Mouse (Mus musculus) G1E (cell line): Measurements from ENCODE around the gene Bola2. TPM values are rescaled to one million over a fixed set of nuclear protein-coding genes. Genes with fewer than 3 reads are reported as not detected.

ENCODE experiments used
- ATAC-seq: 2 replicates; pipeline ENCODE4 v1.8.0; 2016; ENCODE audit warnings: mild to moderate bottlenecking; ENCODE audit not compliant: insufficient number of reproducible peaks, poor library complexity, low FRiP score, severe bottlenecking; ENCODE audit errors: extremely low read depth
- DNase-seq: peaks from one replicate; pipeline ENCODE4 v3.0.0; 2012; ENCODE audit warnings: low spot score
- H3K27me3 ChIP-seq: 2 replicates; pipeline ENCODE4 v1.6.1; 2012; ENCODE audit warnings: mild to moderate bottlenecking, low read length, inconsistent platforms; ENCODE audit not compliant: insufficient read depth
- H3K36me3 ChIP-seq: replicated peaks from 2 replicates; pipeline ENCODE3; 2012; ENCODE audit warnings: mild to moderate bottlenecking, inconsistent platforms
- H3K4me1 ChIP-seq: 2 replicates; pipeline ENCODE4 v1.6.1; 2012; ENCODE audit warnings: low read depth, low read length, inconsistent platforms, mixed read lengths; ENCODE audit not compliant: insufficient read depth
- H3K4me3 ChIP-seq: 2 replicates; pipeline ENCODE4 v1.5.1; 2012; ENCODE audit warnings: low read depth, mild to moderate bottlenecking, inconsistent platforms, low read length, moderate library complexity, mixed read lengths
- H3K9me3 ChIP-seq: replicated peaks from 2 replicates; pipeline ENCODE4 v1.6.1; 2012; ENCODE audit warnings: inconsistent platforms
- CTCF ChIP-seq: IDR thresholded peaks from 2 replicates; pipeline ENCODE4 v1.5.1; 2012; ENCODE audit warnings: low read depth, low read length, inconsistent platforms, mixed read lengths
- GATA1 ChIP-seq: IDR thresholded peaks from 2 replicates; pipeline ENCODE4 v1.6.1; 2012; ENCODE audit warnings: borderline replicate concordance, low read length, inconsistent platforms, mixed read lengths
- GATA2 ChIP-seq: IDR thresholded peaks from 2 replicates; pipeline ENCODE4 v1.6.1; 2012; ENCODE audit warnings: low read depth, low read length, inconsistent platforms, borderline replicate concordance
- POLR2AphosphoS5 ChIP-seq: IDR thresholded peaks from 2 replicates; pipeline ENCODE4 v1.6.1; 2012; ENCODE audit warnings: low read depth, low read length, inconsistent platforms; ENCODE audit not compliant: insufficient replicate concordance
- TAL1 ChIP-seq: conservative IDR thresholded peaks from 2 replicates; pipeline ENCODE4 v1.6.1; 2012; ENCODE audit warnings: low read depth, low read length, inconsistent platforms, mixed read lengths
- polyA plus RNA-seq: library from polyadenylated mRNA; stranded (reverse); fragments of >175 nt; gene quantifications from 2 replicates; pipeline ENCODE4 v1.2.3, GENCODE M21; 2012
- total RNA-seq, 2 experiments: library from RNA; stranded (forward) in 1 of 2; stranded (reverse) in 1 of 2; fragments of 200-1000 nt in 1 of 2; fragments of >200 nt in 1 of 2; fragmentation: Nextera tagmentation in 1 of 2; gene quantifications; 2 replicates each; pipeline ENCODE4 v1.2.3; 2014 to 2017

Bola2 gene
- total and polyA plus RNA-seq, 3 experiments: 93.8 to 303 (median 117) TPM

DNA sequence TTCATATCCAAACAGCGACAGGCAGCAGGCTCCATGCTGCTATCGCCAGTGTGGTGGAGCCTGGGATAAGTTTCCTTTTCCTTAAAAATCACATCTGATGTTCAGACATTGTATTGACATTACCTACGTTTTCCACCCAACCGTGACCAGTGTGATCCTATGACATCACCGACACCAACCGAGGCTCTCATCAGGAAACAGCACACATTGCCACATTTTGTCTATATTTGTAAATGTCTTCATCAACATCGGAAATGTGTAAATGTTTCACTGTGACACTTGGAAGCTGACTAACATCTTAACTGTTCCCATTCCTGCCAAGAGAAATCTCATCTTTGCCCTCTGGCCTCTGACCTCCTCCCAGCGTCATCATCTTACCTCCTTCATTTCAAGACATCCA, 40.9 kb downstream of the Bola2 start:
- Histone ChIP-seq H3K4me1 (no peaks in the 10 kb centered on the region), H3K4me3 (no peak overlapping the region), H3K36me3 (no peaks in the 10 kb centered on the region), H3K9me3 (no peaks in the 10 kb centered on the region), H3K27me3 (peaks cover 30% of the 10 kb centered on the region)
- no peak for DNase-seq
- TF ChIP-seq TAL1: no peak
- no peak for TF ChIP-seq GATA1
- TF ChIP-seq CTCF: no peak
- no peak for ATAC-seq

DNA sequence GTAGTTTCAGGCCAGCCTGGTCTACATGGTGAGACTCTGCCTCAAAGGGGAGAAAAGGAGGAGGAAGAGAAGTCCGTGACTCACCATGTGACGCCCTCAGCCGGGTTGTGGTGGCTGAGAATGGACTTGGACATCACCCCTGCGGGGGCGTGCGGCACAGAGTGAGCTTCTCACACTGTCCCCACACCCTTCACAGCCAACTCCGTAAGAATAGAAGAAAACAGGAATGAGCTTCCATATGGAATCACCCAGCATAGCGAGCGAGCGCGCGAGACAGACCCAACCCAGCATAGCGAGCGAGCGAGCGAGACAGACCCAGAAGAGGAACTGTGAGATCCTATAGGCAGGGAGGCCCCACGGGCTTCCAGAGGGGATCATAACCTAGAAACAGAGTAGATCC, 44.4 kb downstream of the Bola2 start:
- no peak overlapping the region for H3K4me3 ChIP-seq
- ATAC-seq (no peak), DNase-seq (no peak)
- peaks cover 31% of the 10 kb centered on the region for H3K27me3 ChIP-seq
- H3K9me3 ChIP-seq: no peaks in the 10 kb centered on the region
- no peaks in the 10 kb centered on the region for H3K36me3 ChIP-seq
- TF ChIP-seq TAL1 (no peak), CTCF (no peak), GATA1 (no peak), GATA2 (no peak), POLR2AphosphoS5 (no peak)
- H3K4me1 ChIP-seq: no peaks in the 10 kb centered on the region

DNA sequence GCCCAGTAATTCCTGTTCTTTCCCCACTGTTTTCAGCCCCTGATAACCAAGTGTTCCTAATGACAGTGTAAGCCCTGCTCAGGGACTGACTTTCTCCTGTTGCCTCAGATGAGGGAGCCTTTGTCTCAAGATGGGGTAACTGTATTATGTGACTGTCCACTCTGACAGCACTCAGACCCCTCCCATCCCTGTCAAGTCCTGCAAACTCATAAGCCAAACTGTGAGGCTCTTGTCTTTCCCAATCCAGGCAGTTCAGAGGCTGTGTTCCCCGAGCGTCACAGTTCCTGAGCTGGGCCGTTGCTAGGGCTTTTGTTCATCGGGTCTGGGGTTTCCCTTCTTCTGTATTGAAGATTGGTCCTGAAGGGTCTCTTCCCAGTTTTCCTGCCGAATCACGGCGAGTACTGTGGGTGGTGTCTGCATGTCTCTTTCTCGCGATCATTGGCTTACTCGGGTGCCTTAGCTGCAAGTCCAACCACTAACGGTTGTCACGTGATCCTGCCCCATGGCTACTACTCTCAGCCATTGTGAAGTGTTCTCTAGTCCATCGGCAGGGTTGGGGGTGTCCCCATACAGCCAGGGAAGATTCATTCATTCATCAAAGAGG, 45.0 kb downstream of the Bola2 start:
- TF ChIP-seq GATA2 (no peak), GATA1 (no peak), CTCF (no peak), POLR2AphosphoS5 (no peak), TAL1 (no peak)
- Histone ChIP-seq H3K36me3 (no peaks in the 10 kb centered on the region), H3K4me1 (no peaks in the 10 kb centered on the region), H3K9me3 (no peaks in the 10 kb centered on the region), H3K4me3 (no peak overlapping the region), H3K27me3 (peaks cover 35% of the 10 kb centered on the region)
- no peak for DNase-seq
- no peak for ATAC-seq

DNA sequence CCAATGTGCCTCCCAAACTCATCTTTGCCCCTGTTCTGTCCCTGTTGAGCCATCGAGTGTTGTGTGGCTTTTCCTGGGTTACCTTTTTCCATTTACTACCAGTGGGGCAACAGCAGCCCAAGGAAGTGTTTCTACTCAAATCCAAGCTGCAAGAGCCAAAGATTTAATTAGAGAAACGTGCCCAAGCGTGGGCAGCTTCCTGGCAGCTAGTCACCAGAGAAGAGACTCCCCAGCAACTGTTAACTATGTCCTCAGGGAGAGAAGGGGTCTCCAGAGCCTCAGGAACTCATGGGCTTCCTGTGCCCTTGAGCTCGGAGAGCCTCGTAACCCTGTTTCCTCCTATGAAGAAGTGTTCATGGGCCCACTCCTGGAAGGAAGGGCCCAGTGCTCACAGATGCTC, 45.8 kb downstream of the Bola2 start:
- H3K4me3 ChIP-seq: no peak overlapping the region
- no peaks in the 10 kb centered on the region for H3K36me3 ChIP-seq
- no peaks in the 10 kb centered on the region for H3K4me1 ChIP-seq
- peaks cover 32% of the 10 kb centered on the region for H3K27me3 ChIP-seq
- no peak for TF ChIP-seq GATA2
- no peak for TF ChIP-seq POLR2AphosphoS5
- no peak for TF ChIP-seq CTCF
- TF ChIP-seq TAL1: no peak
- TF ChIP-seq GATA1: no peak
- ATAC-seq: no peak
- H3K9me3 ChIP-seq: no peaks in the 10 kb centered on the region
- no peak for DNase-seq

DNA sequence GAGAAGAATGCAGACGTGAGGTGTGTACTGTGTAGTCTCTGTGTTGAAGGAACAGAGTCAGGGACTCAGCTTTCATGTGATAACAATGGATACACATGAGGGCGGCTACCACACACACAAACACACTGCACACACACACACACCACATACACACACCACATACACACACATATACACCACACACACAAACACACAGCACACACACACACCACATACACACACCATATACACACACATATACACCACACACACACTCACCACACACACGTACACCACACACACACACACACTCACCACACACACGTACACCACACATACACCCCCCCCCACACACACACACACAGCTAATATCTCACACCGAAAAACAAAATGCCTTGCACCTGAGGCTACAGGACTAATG, 46.3 kb downstream of the Bola2 start:
- peaks cover 32% of the 10 kb centered on the region for H3K27me3 ChIP-seq
- no peaks in the 10 kb centered on the region for H3K36me3 ChIP-seq
- ATAC-seq: no peak
- H3K4me1 ChIP-seq: no peaks in the 10 kb centered on the region
- TF ChIP-seq TAL1 (no peak), GATA1 (no peak), GATA2 (no peak), POLR2AphosphoS5 (no peak), CTCF (no peak)
- H3K4me3 ChIP-seq: no peak overlapping the region
- DNase-seq: no peak
- no peaks in the 10 kb centered on the region for H3K9me3 ChIP-seq

DNA sequence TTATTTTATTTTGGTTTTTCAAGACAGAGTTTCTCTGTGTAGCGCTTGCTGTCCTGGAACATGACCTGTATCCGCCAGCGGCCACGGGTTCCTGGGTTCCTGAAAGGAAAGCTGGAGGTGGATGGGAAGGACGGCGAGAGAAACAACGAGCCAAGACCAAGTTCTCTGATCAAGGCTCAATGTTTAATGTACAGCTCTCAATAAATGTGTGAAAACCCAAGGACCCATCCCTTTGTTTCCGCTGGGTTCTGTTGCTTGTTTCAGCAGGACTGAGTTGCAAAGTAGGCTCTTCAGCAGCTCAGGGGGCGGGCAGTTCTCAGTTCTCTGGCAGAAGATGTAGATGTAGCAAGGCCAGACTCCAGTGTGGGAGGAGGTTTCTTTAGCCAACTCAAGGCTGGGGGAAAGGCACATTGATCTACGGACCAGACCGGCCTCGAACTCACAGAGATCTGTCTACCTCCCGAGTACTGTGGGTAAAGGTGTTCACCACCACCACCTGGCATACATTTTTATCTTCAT, 46.8 kb downstream of the Bola2 start:
- DNase-seq: no peak
- no peaks in the 10 kb centered on the region for H3K36me3 ChIP-seq
- no peaks in the 10 kb centered on the region for H3K9me3 ChIP-seq
- H3K4me3 ChIP-seq: no peak overlapping the region
- peaks cover 38% of the 10 kb centered on the region for H3K27me3 ChIP-seq
- no peaks in the 10 kb centered on the region for H3K4me1 ChIP-seq
- no peak for ATAC-seq
- no peak for TF ChIP-seq GATA1
- TF ChIP-seq TAL1: no peak
- TF ChIP-seq CTCF: no peak
- TF ChIP-seq POLR2AphosphoS5: no peak
- no peak for TF ChIP-seq GATA2

DNA sequence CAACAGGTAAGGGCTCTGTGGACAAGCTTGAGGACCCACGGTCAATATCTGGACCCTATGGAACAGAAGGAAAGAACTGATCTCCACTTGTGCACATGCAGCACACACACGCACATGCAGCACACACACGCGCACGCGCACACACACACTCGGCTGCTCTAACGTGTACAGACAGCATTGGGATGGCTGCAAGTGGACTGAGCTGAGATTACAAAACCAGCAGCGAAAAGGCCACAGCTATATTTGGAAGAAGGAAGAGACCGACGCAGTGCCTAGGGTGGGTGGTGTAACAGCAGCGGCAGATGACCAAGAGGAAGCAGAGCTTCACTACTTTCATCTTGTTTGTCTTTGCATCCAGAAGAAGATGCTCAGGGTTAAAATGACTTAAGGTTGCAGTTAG, 50.9 kb downstream of the Bola2 start:
- no peak for DNase-seq
- Histone ChIP-seq H3K36me3 (no peaks in the 10 kb centered on the region), H3K4me3 (no peak overlapping the region), H3K9me3 (no peaks in the 10 kb centered on the region; the same call in 1 of the 2 replicates), H3K27me3 (peaks cover 32% of the 10 kb centered on the region), H3K4me1 (no peaks in the 10 kb centered on the region)
- no peak for TF ChIP-seq POLR2AphosphoS5
- TF ChIP-seq GATA2: no peak
- no peak for TF ChIP-seq GATA1
- no peak for TF ChIP-seq TAL1
- no peak for TF ChIP-seq CTCF
- no peak for ATAC-seq
